In the genomic region with DNA sequence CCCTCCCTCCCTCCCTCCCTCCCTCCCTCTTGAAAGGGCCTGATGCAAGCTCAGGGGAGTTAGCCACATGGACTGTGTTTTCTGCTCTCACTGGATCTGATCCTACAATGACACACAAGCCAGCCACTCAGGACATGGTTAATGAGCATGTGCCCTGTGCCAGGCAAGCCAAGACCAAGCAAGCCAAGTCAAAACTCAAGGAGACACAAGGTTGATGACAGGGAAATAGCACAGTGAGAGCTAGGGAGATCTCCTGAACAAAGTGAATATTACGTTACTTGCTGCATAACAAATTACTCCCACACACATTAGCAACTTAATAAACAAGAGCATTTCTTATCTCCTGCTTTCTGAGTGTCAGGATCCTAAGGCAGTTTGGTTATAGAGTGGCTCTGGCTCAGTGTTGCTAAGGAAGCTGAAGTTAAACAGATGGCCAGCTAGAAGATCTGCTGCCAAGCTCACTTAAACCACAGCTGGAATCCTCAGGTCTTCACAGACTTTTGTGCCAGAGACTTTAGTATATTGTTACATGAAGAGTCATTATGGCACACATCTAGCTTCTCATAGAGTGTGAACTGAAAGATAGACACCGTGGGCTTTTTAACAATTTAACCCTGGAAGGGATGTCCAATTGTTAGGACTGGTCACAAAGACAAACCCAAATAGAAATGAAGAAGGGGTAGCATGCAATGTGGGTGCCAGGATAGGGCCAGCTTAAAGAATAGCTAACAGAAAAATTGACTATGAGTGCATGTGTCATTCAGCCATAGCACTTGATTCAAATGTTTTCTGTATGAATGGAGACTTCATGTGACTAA, we compare ENCODE assay signal across 11 mouse cellular contexts.
A peak's percentile ranks its signal among the peaks of the same experiment; 100 is the strongest.
DNase-seq lines count a peak whose midpoint lies in the region; ATAC-seq and TF ChIP-seq lines count a peak whose summit lies in the region.
"Had no signal": no experiment of that assay in that cellular context is flagged by ENCODE, and none has a peak within 500 bp of the region (broad histone marks: within the 10 kb centered on the region; RNA-seq: fewer than 3 reads in every experiment).

No protein-coding gene starts in this region.

- peak; percentile 5 for DNase-seq in adrenal gland, adult 2 months
- no peak for DNase-seq in adrenal gland, postnatal 4 days (ENCODE audit: low spot score in 2 of 2)
- DNase-seq in lung, postnatal 25 days (ENCODE audit: low spot score): no peak
- DNase-seq in hindbrain, postnatal 0 days (ENCODE audit: low spot score): peak; percentile 65
- DNase-seq in kidney, postnatal 36 days: no peak
- no peak for DNase-seq in cerebellum, adult 9-11 months

- H3K9ac ChIP-seq in lung, embryonic 16.5 days (ENCODE audit: low read length): no peak overlapping the region
- H3K9ac ChIP-seq in hindbrain, postnatal 0 days (replicated peaks; ENCODE audit: low read length): no peak overlapping the region
- H3K9ac ChIP-seq in neural tube, embryonic 15.5 days (replicated peaks): no peak overlapping the region
- H3K9ac ChIP-seq: embryonic facial prominence, embryonic 13.5 days; liver, embryonic 14.5 days had no signal

- WGBS in lung, embryonic 16.5 days: 42% methylated on average over 2 of the region's 2 CpGs
- 21% methylated on average over 2 of the region's 2 CpGs for WGBS in hindbrain, postnatal 0 days
- WGBS in neural tube, embryonic 15.5 days: 31% methylated on average over 2 of the region's 2 CpGs

- ATAC-seq in lung, embryonic 16.5 days (ENCODE audit: low read depth): peak; percentile 94
- peak; percentile 83 for ATAC-seq in hindbrain, postnatal 0 days
- peak; percentile 75 for ATAC-seq in neural tube, embryonic 15.5 days (ENCODE audit: low FRiP score)
- ATAC-seq: inflammation-experienced regulatory T-cells, adult 6 months had no signal

- no peaks in the 10 kb centered on the region for H3K36me3 ChIP-seq in lung, embryonic 16.5 days (ENCODE audit: control insufficient read depth, insufficient read depth, low read length)
- H3K36me3 ChIP-seq in hindbrain, postnatal 0 days (ENCODE audit: insufficient read depth, low read length): no peaks in the 10 kb centered on the region
- no peaks in the 10 kb centered on the region for H3K36me3 ChIP-seq in neural tube, embryonic 15.5 days
- H3K36me3 ChIP-seq: embryonic facial prominence, embryonic 13.5 days had no signal

- no peak overlapping the region for H3K27ac ChIP-seq in lung, embryonic 16.5 days (ENCODE audit: low read length)
- peak overlapping the region; percentile 77 for H3K27ac ChIP-seq in hindbrain, postnatal 0 days
- peak overlapping the region; percentile 80 for H3K27ac ChIP-seq in neural tube, embryonic 15.5 days (replicated peaks)
- H3K27ac ChIP-seq: embryonic facial prominence, embryonic 13.5 days; liver, embryonic 14.5 days had no signal

- TF ChIP-seq CTCF in hindbrain, postnatal 0 days (IDR thresholded peaks at IDR 0.05; ENCODE audit: low read depth): no peak

- no peaks in the 10 kb centered on the region for H3K9me3 ChIP-seq in lung, embryonic 16.5 days (ENCODE audit: control insufficient read depth, low read length)
- H3K9me3 ChIP-seq in hindbrain, postnatal 0 days (ENCODE audit: low read length): no peaks in the 10 kb centered on the region
- no peaks in the 10 kb centered on the region for H3K9me3 ChIP-seq in neural tube, embryonic 15.5 days (replicated peaks)
- H3K9me3 ChIP-seq: embryonic facial prominence, embryonic 13.5 days had no signal

- H3K4me1 ChIP-seq in lung, embryonic 16.5 days (replicated peaks; ENCODE audit: control insufficient read depth, insufficient read depth, low read length): peaks cover 6% of the 10 kb centered on the region; the same call in 1 of the 2 replicates
- peaks cover 6% of the 10 kb centered on the region for H3K4me1 ChIP-seq in hindbrain, postnatal 0 days (ENCODE audit: insufficient read depth, low read length)
- H3K4me1 ChIP-seq in neural tube, embryonic 15.5 days: peaks cover 10% of the 10 kb centered on the region
- H3K4me1 ChIP-seq: embryonic facial prominence, embryonic 13.5 days had no signal

- H3K4me3 ChIP-seq in lung, embryonic 16.5 days (ENCODE audit: low read length): no peak overlapping the region
- H3K4me3 ChIP-seq in hindbrain, postnatal 0 days (ENCODE audit: low read length): no peak overlapping the region
- H3K4me3 ChIP-seq in neural tube, embryonic 15.5 days (replicated peaks): no peak overlapping the region
- H3K4me3 ChIP-seq: embryonic facial prominence, embryonic 13.5 days had no signal

- H3K4me2 ChIP-seq in lung, embryonic 16.5 days (ENCODE audit: low read depth, low read length): no peak overlapping the region
- no peak overlapping the region for H3K4me2 ChIP-seq in hindbrain, postnatal 0 days (ENCODE audit: low read depth, low read length)
- no peak overlapping the region for H3K4me2 ChIP-seq in neural tube, embryonic 15.5 days
- H3K4me2 ChIP-seq: embryonic facial prominence, embryonic 13.5 days had no signal

- no peaks in the 10 kb centered on the region for H3K27me3 ChIP-seq in lung, embryonic 16.5 days (ENCODE audit: control insufficient read depth, insufficient read depth, low read depth, low read length)
- H3K27me3 ChIP-seq in hindbrain, postnatal 0 days (ENCODE audit: insufficient read depth, low read length): no peaks in the 10 kb centered on the region
- H3K27me3 ChIP-seq in neural tube, embryonic 15.5 days (replicated peaks): no peaks in the 10 kb centered on the region
- H3K27me3 ChIP-seq: embryonic facial prominence, embryonic 13.5 days had no signal

Comparison
In these comparisons a context has a peak if more than half of its experiments do, and no peak if none do; other contexts are left out.
1. DNase-seq: peak in adrenal gland, adult 2 months (single experiment) and hindbrain, postnatal 0 days (single experiment); none in adrenal gland, postnatal 4 days (0 of 2), lung, postnatal 25 days (single experiment), kidney, postnatal 36 days (0 of 2) and cerebellum, adult 9-11 months (single experiment).
2. Peak in every context shown above with its lines, with median percentiles within 50 percentile points of each other: ATAC-seq.